Mouse (Mus musculus) forebrain, postnatal 0 days (tissue): ENCODE data around the gene Sigirr. TPM values are rescaled to one million over a fixed set of nuclear protein-coding genes. Genes with fewer than 3 reads are reported as not detected.

Experiments
- ATAC-seq: fragments of 200-750 bp; cut with Nextera tagmentation; 2 replicates; pipeline ENCODE4 v1.8.0; 2017; ENCODE audit warnings: mild to moderate bottlenecking, moderate library complexity
- DNase-seq: peaks from one replicate; pipeline ENCODE4 v3.0.0-alpha.2; 2015
- H3K27ac ChIP-seq: fragments of 300-500 bp; sonication (generic); 2 replicates; pipeline ENCODE4 v1.5.1; 2014; ENCODE audit warnings: low read depth, mild to moderate bottlenecking, antibody characterized with exemption, low read length, moderate library complexity, mixed read lengths
- H3K27me3 ChIP-seq: fragments of 300-500 bp; sonication (generic); 2 replicates; pipeline ENCODE4 v1.6.1; 2014; ENCODE audit warnings: mild to moderate bottlenecking, low read length, mixed read lengths; ENCODE audit not compliant: insufficient read depth
- H3K36me3 ChIP-seq: fragments of 300-500 bp; sonication (generic); 2 replicates; pipeline ENCODE4 v1.6.1; 2014; ENCODE audit warnings: mild to moderate bottlenecking, moderate library complexity; ENCODE audit not compliant: insufficient read depth
- H3K4me1 ChIP-seq: fragments of 300-500 bp; sonication (generic); 2 replicates; pipeline ENCODE4 v1.6.1; 2014; ENCODE audit warnings: antibody characterized with exemption; ENCODE audit not compliant: insufficient read depth
- H3K4me2 ChIP-seq: fragments of 300-500 bp; sonication (generic); 2 replicates; pipeline ENCODE4 v1.6.1; 2014; ENCODE audit warnings: low read depth, mild to moderate bottlenecking, moderate library complexity
- H3K4me3 ChIP-seq: fragments of 300-500 bp; sonication (generic); 2 replicates; pipeline ENCODE4 v1.5.1; 2014; ENCODE audit warnings: low read depth, low read length, mixed read lengths
- H3K9ac ChIP-seq: fragments of 300-500 bp; sonication (generic); 2 replicates; pipeline ENCODE4 v1.6.1; 2014; ENCODE audit warnings: mild to moderate bottlenecking
- H3K9me3 ChIP-seq: fragments of 300-500 bp; sonication (generic); 2 replicates; pipeline ENCODE4 v1.6.1; 2016; ENCODE audit warnings: low read length
- CTCF ChIP-seq: sonication (generic); IDR thresholded peaks from 2 replicates; pipeline ENCODE4 v1.5.1; 2016; ENCODE audit warnings: antibody characterized with exemption, control low read depth, low read depth
- WGBS: fragments of 180-500 bp; shearing (Covaris S2); extraction: QIAGEN DNeasy Blood & Tissue Kit; methylation state at CpG from one replicate; pipeline ENCODE4 v1.1.7; 2014; 5-methylcytosine and 5-hydroxymethylcytosine counted together
- polyA plus RNA-seq: library from polyadenylated mRNA; unstranded; fragments of >200 nt; fragmentation: Nextera tagmentation; extraction: Ambion mirVana; gene quantifications from 2 replicates; pipeline ENCODE4 v1.2.1, GENCODE M21; 2015
- total RNA-seq: library from RNA; depleted of rRNA; stranded (reverse); fragments of >200 nt; gene quantifications from 2 replicates; pipeline ENCODE4 v1.2.3, GENCODE M21; 2014

Gene Sigirr
- total and polyA plus RNA-seq, 2 experiments from 2014 or later = 2.7 to 2.9 TPM

GRCm38 (mm10) chr7:141052016-141052415 lies 48.4 kb downstream of the Sigirr start:
- Histone ChIP-seq H3K4me1 (0 out of 2 replicates have a peak, but pooled peaks cover 3% of the 10 kb centered on the region), H3K27ac (no peak overlapping the region), H3K36me3 (no peaks in the 10 kb centered on the region), H3K4me2 (no peak overlapping the region), H3K9me3 (no peaks in the 10 kb centered on the region), H3K4me3 (no peak overlapping the region), H3K9ac (no peak overlapping the region), H3K27me3 (no peaks in the 10 kb centered on the region)
- no peak for TF ChIP-seq CTCF
- 90% methylated on average over 4 of the region's 4 CpGs for WGBS
- ATAC-seq (no peak), DNase-seq (no peak)

- ATAC-seq (no peak), DNase-seq (no peak)
- no peaks in the 10 kb centered on the region for H3K36me3 ChIP-seq
- 0 out of 2 replicates have a peak, but pooled peaks cover 3% of the 10 kb centered on the region for H3K4me1 ChIP-seq
- no peaks in the 10 kb centered on the region for H3K27me3 ChIP-seq
- no peak overlapping the region for H3K27ac ChIP-seq
- H3K9ac ChIP-seq = no peak overlapping the region
- H3K9me3 ChIP-seq = no peaks in the 10 kb centered on the region
- H3K4me2 ChIP-seq = no peak overlapping the region
- no peak overlapping the region for H3K4me3 ChIP-seq
- no peak for TF ChIP-seq CTCF
- 78% methylated on average over 17 of the region's 17 CpGs for WGBS
Observed at GRCm38 (mm10) chr7:141051060-141051685, 49.2 kb downstream of the Sigirr start.

- Histone ChIP-seq H3K9ac (no peak overlapping the region), H3K4me3 (no peak overlapping the region), H3K36me3 (no peaks in the 10 kb centered on the region), H3K27ac (no peak overlapping the region), H3K9me3 (no peaks in the 10 kb centered on the region), H3K4me2 (no peak overlapping the region), H3K27me3 (no peaks in the 10 kb centered on the region), H3K4me1 (0 out of 2 replicates have a peak, but pooled peaks cover 3% of the 10 kb centered on the region)
- DNase-seq = no peak
- WGBS = 77% methylated on average over 2 of the region's 2 CpGs
- no peak for TF ChIP-seq CTCF
- no peak for ATAC-seq
Observed at GRCm38 (mm10) chr7:141049326-141049725, 51.0 kb downstream of the Sigirr start.

GRCm38 (mm10) chr7:141048226-141049218 lies 51.9 kb downstream of the Sigirr start:
- Histone ChIP-seq H3K9me3 (no peaks in the 10 kb centered on the region), H3K4me3 (peak overlapping the region; percentile 47), H3K36me3 (no peaks in the 10 kb centered on the region), H3K9ac (peak overlapping the region; percentile 53), H3K4me1 (0 out of 2 replicates have a peak, but pooled peaks cover 3% of the 10 kb centered on the region), H3K27ac (peak overlapping the region; percentile 78), H3K4me2 (peak overlapping the region; percentile 86), H3K27me3 (no peaks in the 10 kb centered on the region)
- peak; percentile 94 for DNase-seq
- 6% methylated on average over 21 of the region's 21 CpGs for WGBS
- ATAC-seq = peak; percentile 96
- TF ChIP-seq CTCF = peak; percentile 97

- H3K27ac ChIP-seq = peak overlapping the region; percentile 78
- TF ChIP-seq CTCF = no peak
- H3K27me3 ChIP-seq = no peaks in the 10 kb centered on the region
- DNase-seq = peak; percentile 81
- no peaks in the 10 kb centered on the region for H3K36me3 ChIP-seq
- H3K4me2 ChIP-seq = peak overlapping the region; percentile 86
- no peaks in the 10 kb centered on the region for H3K9me3 ChIP-seq
- H3K9ac ChIP-seq = peak overlapping the region; percentile 53
- peak overlapping the region; percentile 47 for H3K4me3 ChIP-seq
- ATAC-seq = peak; percentile 91
- 7% methylated on average over 16 of the region's 19 CpGs for WGBS
- H3K4me1 ChIP-seq = 0 out of 2 replicates have a peak, but pooled peaks cover 3% of the 10 kb centered on the region
Observed at GRCm38 (mm10) chr7:141047581-141048225, 52.7 kb downstream of the Sigirr start.

- H3K36me3 ChIP-seq = no peaks in the 10 kb centered on the region
- 0 out of 2 replicates have a peak, but pooled peaks have one; percentile 9 for TF ChIP-seq CTCF
- ATAC-seq (no peak), DNase-seq (peak; percentile 10)
- peak overlapping the region; percentile 86 for H3K4me2 ChIP-seq
- H3K4me1 ChIP-seq = 0 out of 2 replicates have a peak, but pooled peaks cover 3% of the 10 kb centered on the region
- WGBS = 68% methylated on average over 6 of the region's 6 CpGs
- H3K9ac ChIP-seq = no peak overlapping the region
- no peaks in the 10 kb centered on the region for H3K27me3 ChIP-seq
- no peaks in the 10 kb centered on the region for H3K9me3 ChIP-seq
- H3K4me3 ChIP-seq = no peak overlapping the region
- peak overlapping the region; percentile 50; the same call in 1 of the 2 replicates for H3K27ac ChIP-seq
Observed at GRCm38 (mm10) chr7:141046931-141047580, 53.3 kb downstream of the Sigirr start.
